Mouse (Mus musculus): ENCODE measurements around the gene Dusp3.

- TF ChIP-seq POLR2A (IDR thresholded peaks at IDR 0.05; ENCODE audit: control insufficient read depth, extremely low read depth, insufficient read depth, low read length, poor library complexity) (no peak), CTCF (IDR thresholded peaks at IDR 0.05; ENCODE audit: borderline replicate concordance, control insufficient read depth, extremely low read depth, insufficient read depth, low read length, poor library complexity) (no peak)
Measured at GRCm38 (mm10) chr11:101963473-101964291, 23.1 kb downstream of the Dusp3 start.
